Mouse (Mus musculus) common myeloid progenitor, adult 5-6 weeks (primary cell): ENCODE measurements around the gene Rfng. TPM values are rescaled to one million over a fixed set of nuclear protein-coding genes. Genes with fewer than 3 reads are reported as not detected.
A peak's percentile ranks its signal among the peaks of the same experiment; 100 is the strongest.
"Not testable (repeated sequence)": the region's sequence is repeated elsewhere in the genome, so short reads cannot be mapped to it uniquely, and the experiment has no call there.

Experiments used
- ATAC-seq: replicated peaks from 2 replicates; pipeline ENCODE4 v1.8.0; 2016; ENCODE audit warnings: low read depth, mild to moderate bottlenecking, moderate TSS enrichment, inconsistent platforms; ENCODE audit not compliant: poor library complexity, severe bottlenecking
- total RNA-seq: library from RNA; stranded (forward); fragments of 200-1000, 187-1606 nt; gene quantifications from 2 replicates; pipeline ENCODE4 v1.2.3, GENCODE M21; 2017

The Rfng gene
- total RNA-seq, 1 experiment from 2014 or later = 5.6 TPM

GRCm38 (mm10) chr11:120818251-120818650 lies 34.2 kb upstream of the Rfng start:
- ATAC-seq = no peak

GRCm38 (mm10) chr11:120817358-120817757 lies 33.4 kb upstream of the Rfng start:
- no peak for ATAC-seq

GRCm38 (mm10) chr11:120812068-120812467 lies 28.1 kb upstream of the Rfng start:
- no peak for ATAC-seq

- no peak for ATAC-seq
Measured at GRCm38 (mm10) chr11:120808010-120808409, 24.0 kb upstream of the Rfng start.

- ATAC-seq = no peak
Measured at GRCm38 (mm10) chr11:120805375-120806298, 21.6 kb upstream of the Rfng start.

- no peak for ATAC-seq
Measured at GRCm38 (mm10) chr11:120804769-120805168, 20.8 kb upstream of the Rfng start.

GRCm38 (mm10) chr11:120804274-120804673 lies 20.3 kb upstream of the Rfng start:
- ATAC-seq = no peak

GRCm38 (mm10) chr11:120800061-120800904 lies 16.3 kb upstream of the Rfng start:
- peak; percentile 75 for ATAC-seq

GRCm38 (mm10) chr11:120799316-120799890 lies 15.4 kb upstream of the Rfng start:
- ATAC-seq = no peak

- ATAC-seq = no peak
Measured at GRCm38 (mm10) chr11:120798244-120798643, 14.2 kb upstream of the Rfng start.

- peak; percentile 16; the same call in 1 of the 2 replicates for ATAC-seq
Measured at GRCm38 (mm10) chr11:120796614-120796946, 12.6 kb upstream of the Rfng start.

GRCm38 (mm10) chr11:120795756-120796613 lies 12.0 kb upstream of the Rfng start, which contains the start of gene Dus1l:
Dus1l (minus strand) TSS chr11:120796403.
- peak; percentile 91 for ATAC-seq

GRCm38 (mm10) chr11:120792652-120793051 lies 8.6 kb upstream of the Rfng start:
- no peak for ATAC-seq

- ATAC-seq = no peak
Measured at GRCm38 (mm10) chr11:120789810-120790209, 5.8 kb upstream of the Rfng start.

GRCm38 (mm10) chr11:120789355-120789754 lies 5.3 kb upstream of the Rfng start:
- ATAC-seq = no peak

- ATAC-seq = not testable (repeated sequence)
Measured at GRCm38 (mm10) chr11:120788460-120788859, 4.5 kb upstream of the Rfng start.

- ATAC-seq = no peak
Measured at GRCm38 (mm10) chr11:120785145-120785544, 1.1 kb upstream of the Rfng start.

GRCm38 (mm10) chr11:120783426-120784063 lies 462 bp downstream of the Rfng start:
- no peak for ATAC-seq

GRCm38 (mm10) chr11:120781361-120781760 lies 2.6 kb downstream of the Rfng start:
- ATAC-seq = not testable (repeated sequence)
